Mouse (Mus musculus) limb, embryonic 10.5 days (tissue): ENCODE data around the gene Agrn. TPM values are rescaled to one million over a fixed set of nuclear protein-coding genes. Genes with fewer than 3 reads are reported as not detected.

Experiments used
- DNase-seq: peaks from one replicate; pipeline ENCODE4 v3.0.0-alpha.2; 2017; ENCODE audit warnings: low spot score
- H3K27ac ChIP-seq: fragments of 300-500 bp; sonication (generic); 2 replicates; pipeline ENCODE4 v1.5.1; 2016; ENCODE audit warnings: mild to moderate bottlenecking
- H3K27me3 ChIP-seq: fragments of 300-500 bp; sonication (generic); 2 replicates; pipeline ENCODE4 v1.6.1; 2016; ENCODE audit warnings: low read depth, mild to moderate bottlenecking; ENCODE audit not compliant: poor library complexity, severe bottlenecking
- H3K36me3 ChIP-seq: fragments of 300-500 bp; sonication (generic); 2 replicates; pipeline ENCODE4 v1.6.1; 2016; ENCODE audit warnings: mild to moderate bottlenecking, moderate library complexity
- H3K4me1 ChIP-seq: fragments of 300-500 bp; sonication (generic); 2 replicates; pipeline ENCODE4 v1.6.1; 2016
- H3K4me3 ChIP-seq: fragments of 300-500 bp; sonication (generic); 2 replicates; pipeline ENCODE4 v1.5.1; 2016; ENCODE audit warnings: mild to moderate bottlenecking, moderate library complexity
- H3K9me3 ChIP-seq: fragments of 300-500 bp; sonication (generic); replicated peaks from 2 replicates; pipeline ENCODE4 v1.6.1; 2016; ENCODE audit warnings: mild to moderate bottlenecking
- WGBS: fragments of 180-500 bp; shearing (Covaris S2); methylation state at CpG from one replicate; pipeline ENCODE4 v1.1.7; 2016; 5-methylcytosine and 5-hydroxymethylcytosine counted together
- microRNA-seq: library from miRNA; unstranded; fragments of <30 nt; microRNA quantifications from one replicate; pipeline ENCODE4, GENCODE M21; 2017
- polyA plus RNA-seq: library from polyadenylated mRNA; unstranded; fragments of >200 nt; fragmentation: Nextera tagmentation; extraction: Ambion mirVana; gene quantifications from 2 replicates; pipeline ENCODE4 v1.2.1, GENCODE M21; 2016

Agrn gene
- polyA plus RNA-seq, 1 experiment from 2014 or later, result 49.0 TPM

DNA sequence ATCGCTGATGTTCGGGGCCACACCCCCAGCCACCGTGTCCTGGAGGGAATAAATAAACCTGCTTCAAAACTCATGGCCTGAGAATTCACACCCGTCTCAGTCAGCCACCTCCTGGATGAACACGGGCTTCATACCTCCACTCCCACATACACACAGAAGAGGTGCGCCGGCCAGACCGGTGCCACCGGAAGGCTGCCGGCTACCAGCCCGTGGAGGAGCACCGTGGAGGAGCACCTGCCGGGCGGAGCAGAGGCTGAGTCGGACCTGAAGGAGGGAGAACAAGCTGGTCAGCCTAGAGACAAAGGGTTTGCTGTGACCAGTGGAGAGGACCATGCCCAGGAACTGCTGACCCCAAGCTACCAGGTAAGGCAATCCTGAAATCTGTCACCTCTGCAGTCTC is 66.9 kb downstream of the Agrn start, which contains the start of gene Rnf223:
TSS of gene Rnf223 (plus strand) at position 78 of the 400 bp plus-strand sequence.
- Histone ChIP-seq H3K4me3 (no peak within 1 kb of the TSS), H3K4me1 (peaks cover 6% of the 10 kb centered on the region; the same call in 1 of the 2 replicates), H3K27me3 (no peaks in the 10 kb centered on the region), H3K27ac (no peak within 1 kb of the TSS), H3K9me3 (no peaks in the 10 kb centered on the region), H3K36me3 (peaks cover 32% of the 10 kb centered on the region)
- WGBS, result 86% methylated on average over 15 of the region's 15 CpGs
- no peak for DNase-seq

DNA sequence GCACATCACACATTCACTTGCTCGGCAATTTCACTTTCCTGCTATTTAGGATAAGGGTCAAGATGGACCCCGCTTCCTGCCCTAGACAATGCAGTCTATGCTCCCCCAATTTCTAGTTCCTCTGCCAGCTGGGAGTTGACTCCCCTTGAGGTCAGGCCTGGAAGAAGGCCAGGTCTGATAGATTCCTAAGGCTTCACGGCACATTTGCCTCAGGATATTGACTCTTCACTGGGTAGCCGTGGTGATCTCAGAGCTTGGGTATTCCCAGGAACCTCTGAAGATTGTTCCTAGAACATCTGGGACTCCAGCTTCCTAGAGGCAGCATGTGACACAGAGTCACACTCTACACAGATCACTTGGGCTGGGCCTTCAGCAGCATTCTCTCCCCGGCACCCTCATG is 68.5 kb downstream of the Agrn start:
- no peak for DNase-seq
- H3K27me3 ChIP-seq, result no peaks in the 10 kb centered on the region
- no peak overlapping the region for H3K27ac ChIP-seq
- H3K36me3 ChIP-seq, result peaks cover 49% of the 10 kb centered on the region
- H3K9me3 ChIP-seq, result no peaks in the 10 kb centered on the region
- no peak overlapping the region for H3K4me3 ChIP-seq
- 0 out of 2 replicates have a peak, but pooled peaks cover 2% of the 10 kb centered on the region for H3K4me1 ChIP-seq
- WGBS, result 90% methylated on average over 5 of the region's 5 CpGs

DNA sequence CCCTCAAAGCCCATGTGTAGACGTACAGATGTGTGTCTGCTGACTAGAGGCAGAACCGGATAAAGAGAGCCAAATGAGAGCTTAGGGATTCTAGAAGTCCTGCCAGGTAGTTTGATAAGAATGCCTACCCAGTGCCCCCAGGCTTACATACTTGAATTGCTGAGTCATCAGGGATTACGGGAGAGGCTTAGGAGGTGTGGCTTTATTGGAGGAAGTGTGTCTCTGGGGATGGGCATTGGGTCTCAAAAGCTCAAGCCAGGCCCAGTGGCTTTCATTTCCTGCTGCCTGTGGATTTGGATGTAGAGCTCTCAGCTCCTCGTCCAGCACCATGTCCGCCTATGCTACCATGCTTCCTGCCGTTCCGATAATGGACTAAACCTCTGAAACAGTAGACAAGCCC is 70.4 kb downstream of the Agrn start:
- H3K4me3 ChIP-seq, result no peak overlapping the region
- H3K27ac ChIP-seq, result no peak overlapping the region
- WGBS, result 94% methylated on average over 7 of the region's 7 CpGs
- H3K9me3 ChIP-seq, result no peaks in the 10 kb centered on the region
- no peaks in the 10 kb centered on the region for H3K27me3 ChIP-seq
- H3K36me3 ChIP-seq, result peaks cover 68% of the 10 kb centered on the region
- H3K4me1 ChIP-seq, result no peaks in the 10 kb centered on the region
- DNase-seq, result no peak

DNA sequence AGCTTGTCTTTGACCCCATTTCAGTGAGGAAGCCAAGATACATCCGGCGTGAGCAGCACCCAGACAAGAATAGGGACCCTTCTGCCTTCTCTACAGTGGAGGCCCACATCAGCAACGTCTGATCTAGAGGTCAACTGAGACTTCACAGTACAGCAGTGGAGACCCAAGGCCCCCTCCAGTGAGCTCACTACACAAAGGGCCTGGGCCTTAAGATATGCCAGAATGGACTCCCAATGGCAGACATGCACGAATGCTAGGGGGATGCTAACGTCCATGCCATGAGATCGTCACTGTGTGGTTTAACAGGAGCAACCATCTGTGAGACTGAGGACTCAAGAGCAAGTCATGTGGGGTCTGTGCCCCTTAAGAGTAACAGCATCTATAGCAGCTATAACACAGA is 71.9 kb downstream of the Agrn start:
- peaks cover 82% of the 10 kb centered on the region for H3K36me3 ChIP-seq
- H3K4me1 ChIP-seq, result no peaks in the 10 kb centered on the region
- no peak overlapping the region for H3K4me3 ChIP-seq
- no peaks in the 10 kb centered on the region for H3K27me3 ChIP-seq
- H3K9me3 ChIP-seq, result no peaks in the 10 kb centered on the region
- H3K27ac ChIP-seq, result no peak overlapping the region
- no peak for DNase-seq
- WGBS, result 95% methylated on average over 6 of the region's 6 CpGs

DNA sequence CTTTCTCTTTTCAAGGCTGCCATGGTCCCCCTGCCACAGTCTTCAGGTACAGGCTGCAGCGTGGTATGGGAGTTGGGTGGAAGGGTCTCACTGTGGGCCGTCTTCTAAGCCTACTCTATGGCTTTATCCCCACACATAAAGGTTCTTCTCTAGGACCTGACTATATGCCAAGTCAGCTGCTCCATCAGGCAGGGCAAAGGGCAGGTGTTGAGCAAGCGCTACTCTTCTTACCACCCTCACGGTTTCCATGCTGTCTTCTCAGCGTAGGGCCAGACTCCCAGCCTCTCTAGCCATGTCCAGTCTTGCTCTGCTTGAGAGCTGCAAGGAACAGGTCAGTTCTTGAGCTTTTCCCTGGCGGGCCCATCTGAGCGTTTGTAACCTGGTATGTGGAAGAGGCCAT is 73.2 kb downstream of the Agrn start:
- Histone ChIP-seq H3K4me1 (no peaks in the 10 kb centered on the region), H3K9me3 (no peaks in the 10 kb centered on the region), H3K27me3 (no peaks in the 10 kb centered on the region), H3K27ac (no peak overlapping the region), H3K4me3 (no peak overlapping the region), H3K36me3 (peaks cover 96% of the 10 kb centered on the region)
- DNase-seq, result no peak
- WGBS, result 96% methylated on average over 7 of the region's 7 CpGs

Small RNA genes lying within 50 kb of the gene (microRNA-seq; reads per million reads assigned to microRNA genes)
- 8.5 reads per million, percentile 16 among the genes with 10 or more reads in this experiment for gene Mir7658

Other genes with a start within 250 kb of the Agrn start
- gene C1qtnf12, start 235.2 kb downstream of the Agrn start, polyA plus RNA-seq, result 23.4 and 24.5 TPM in 2 replicates
- gene B3galt6, start 204.8 kb downstream of the Agrn start, polyA plus RNA-seq, result 13.3 and 14.8 TPM in 2 replicates
- gene Sdf4, start 204.6 kb downstream of the Agrn start, polyA plus RNA-seq, result 143 and 149 TPM in 2 replicates
- 0.60 and 0.61 TPM in 2 replicates for gene Tnfrsf4, start 183.6 kb downstream of the Agrn start, polyA plus RNA-seq
- gene Tnfrsf18, start 171.3 kb downstream of the Agrn start, polyA plus RNA-seq, result 1.2 and 1.5 TPM in 2 replicates
- 0.54 and 0.67 TPM in 2 replicates for gene Ttll10, start 138.1 kb downstream of the Agrn start, polyA plus RNA-seq
- gene 9430015G10Rik, start 87.5 kb downstream of the Agrn start, polyA plus RNA-seq, result 76.0 and 78.5 TPM in 2 replicates
- gene Rnf223, start 67.0 kb downstream of the Agrn start, polyA plus RNA-seq, result 0.77 and 0.96 TPM in 2 replicates
- 0.20 and 0.45 TPM in 2 replicates for gene Isg15, start 3.3 kb upstream of the Agrn start, polyA plus RNA-seq
- 1.1 and 1.2 TPM in 2 replicates for gene AW011738, start 5.8 kb upstream of the Agrn start, polyA plus RNA-seq
- 0.18 and 0.29 TPM in 2 replicates for gene Perm1, start 18.4 kb upstream of the Agrn start, polyA plus RNA-seq
- 24.2 and 25.2 TPM in 2 replicates for gene Plekhn1, start 37.4 kb upstream of the Agrn start, polyA plus RNA-seq
- 103 and 141 TPM in 2 replicates for gene Noc2l, start 38.5 kb upstream of the Agrn start, polyA plus RNA-seq
- 0.59 and 1.1 TPM in 2 replicates for gene Samd11, start 58.2 kb upstream of the Agrn start, polyA plus RNA-seq
- gene Vmn2r-ps159, start 133.6 kb upstream of the Agrn start, polyA plus RNA-seq, result not detected in 2 replicates